Mouse (Mus musculus) testis, adult 2 months (tissue): Measurements from ENCODE around the gene Cog5. TPM values are rescaled to one million over a fixed set of nuclear protein-coding genes. Genes with fewer than 3 reads are reported as not detected.

Source experiments
- H3K27ac ChIP-seq: fragments of 200-500 bp; 2 replicates; pipeline ENCODE4 v1.5.1; 2012; ENCODE audit warnings: low read depth, low read length; ENCODE audit not compliant: control insufficient read depth, insufficient read depth
- H3K27me3 ChIP-seq: fragments of 200-500 bp; 2 replicates; pipeline ENCODE4 v1.6.1; 2012; ENCODE audit warnings: mild to moderate bottlenecking, low read length, moderate library complexity; ENCODE audit not compliant: control insufficient read depth, insufficient read depth
- H3K36me3 ChIP-seq: fragments of 200-500 bp; 2 replicates; pipeline ENCODE4 v1.6.1; 2012; ENCODE audit warnings: mild to moderate bottlenecking, low read length; ENCODE audit not compliant: control insufficient read depth, insufficient read depth
- H3K4me1 ChIP-seq: fragments of 200-500 bp; 2 replicates; pipeline ENCODE4 v1.6.1; 2012; ENCODE audit warnings: low read length; ENCODE audit not compliant: control insufficient read depth, insufficient read depth
- H3K4me3 ChIP-seq: fragments of 200-500 bp; 2 replicates; pipeline ENCODE4 v1.5.1; 2012; ENCODE audit warnings: low read depth, mild to moderate bottlenecking, low read length, moderate library complexity, mixed read lengths; ENCODE audit not compliant: control insufficient read depth
- CTCF ChIP-seq: fragments of 200-500 bp; IDR thresholded peaks from 2 replicates; pipeline ENCODE4 v1.5.1; 2012; ENCODE audit warnings: low read depth, mild to moderate bottlenecking, inconsistent platforms, low read length, moderate library complexity; ENCODE audit not compliant: control insufficient read depth, insufficient read depth, insufficient replicate concordance
- POLR2A ChIP-seq: fragments of 200-500 bp; IDR thresholded peaks from 2 replicates; pipeline ENCODE4 v1.6.1; 2012; ENCODE audit warnings: low read depth, mild to moderate bottlenecking, inconsistent platforms, low read length, moderate library complexity; ENCODE audit not compliant: control insufficient read depth
- polyA plus RNA-seq: library from polyadenylated mRNA; depleted of rRNA; stranded (reverse); fragments of >200 nt; gene quantifications from 2 replicates; pipeline ENCODE4 v1.2.3, GENCODE M21; 2012

The Cog5 gene
- polyA plus RNA-seq, 1 experiment, result 17.4 TPM

DNA sequence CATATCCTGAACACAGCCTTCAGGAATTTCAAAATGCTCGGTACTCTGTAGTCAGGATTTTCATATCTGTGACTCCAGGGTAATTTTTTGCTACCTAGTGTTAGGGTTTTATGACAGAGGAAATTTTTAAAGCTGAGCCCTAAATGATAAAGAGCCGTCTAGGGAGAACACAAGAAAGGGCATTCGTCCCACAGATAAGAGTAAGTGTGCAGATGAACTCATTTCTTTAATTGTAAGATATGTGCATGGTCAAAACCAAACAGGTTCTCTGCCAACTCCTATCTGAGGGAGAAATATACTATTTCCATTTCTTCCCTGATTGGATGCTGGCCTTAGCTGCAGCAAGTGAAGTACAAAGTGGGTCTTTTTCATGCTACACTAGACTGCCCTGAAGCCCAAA is 269.5 kb downstream of the Cog5 start:
- no peak for TF ChIP-seq CTCF
- no peak for TF ChIP-seq POLR2A
- Histone ChIP-seq H3K4me3 (no peak overlapping the region), H3K36me3 (peaks cover 2% of the 10 kb centered on the region; the same call in 1 of the 2 replicates), H3K27ac (no peak overlapping the region), H3K4me1 (no peaks in the 10 kb centered on the region), H3K27me3 (no peaks in the 10 kb centered on the region)

DNA sequence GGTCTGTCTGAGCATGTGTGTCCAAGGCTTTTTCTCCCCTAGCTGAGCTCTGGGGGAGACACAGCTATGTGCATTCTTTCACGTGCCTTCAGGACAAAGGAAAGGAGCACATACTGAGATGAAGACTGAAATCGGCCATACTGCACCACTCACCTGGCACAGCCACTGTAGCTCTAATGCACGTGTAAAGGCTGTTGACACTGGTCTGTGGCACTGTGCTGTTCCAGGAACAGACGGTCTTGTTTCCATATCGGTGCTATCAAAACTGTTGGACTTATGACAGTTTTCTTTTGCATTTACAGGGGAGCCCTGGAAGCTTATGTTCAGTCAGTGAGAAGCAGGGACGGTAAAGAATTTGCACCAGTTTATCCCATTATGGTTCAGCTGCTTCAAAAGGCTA is 270.7 kb downstream of the Cog5 start:
- Histone ChIP-seq H3K4me3 (no peak overlapping the region), H3K27ac (no peak overlapping the region), H3K36me3 (peaks cover 2% of the 10 kb centered on the region; the same call in 1 of the 2 replicates), H3K27me3 (no peaks in the 10 kb centered on the region), H3K4me1 (no peaks in the 10 kb centered on the region)
- TF ChIP-seq POLR2A (no peak), CTCF (no peak)

DNA sequence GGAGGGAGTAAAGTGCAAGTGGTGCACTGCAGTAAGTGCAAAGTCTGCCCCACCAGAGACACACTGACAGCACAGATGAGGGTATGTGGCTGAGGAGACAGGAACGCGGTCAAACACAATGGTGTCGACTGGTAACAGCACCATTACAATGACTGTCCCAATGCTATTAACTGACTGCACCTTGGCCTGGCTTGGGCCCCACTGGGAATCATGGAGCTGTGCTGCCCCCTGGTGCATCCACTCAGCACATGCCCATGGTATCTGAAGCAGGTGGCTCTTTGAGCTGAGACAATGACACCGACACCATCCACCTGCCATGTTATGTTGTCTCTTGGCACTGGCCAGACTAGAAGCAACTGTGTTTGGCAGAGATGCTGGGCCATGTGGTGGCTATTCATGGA is 272.0 kb downstream of the Cog5 start:
- H3K4me1 ChIP-seq, result no peaks in the 10 kb centered on the region
- no peak overlapping the region for H3K4me3 ChIP-seq
- H3K27ac ChIP-seq, result no peak overlapping the region
- H3K36me3 ChIP-seq, result peaks cover 2% of the 10 kb centered on the region; the same call in 1 of the 2 replicates
- peak; percentile 66; the same call in 1 of the 2 replicates for TF ChIP-seq CTCF
- TF ChIP-seq POLR2A, result no peak
- H3K27me3 ChIP-seq, result no peaks in the 10 kb centered on the region

DNA sequence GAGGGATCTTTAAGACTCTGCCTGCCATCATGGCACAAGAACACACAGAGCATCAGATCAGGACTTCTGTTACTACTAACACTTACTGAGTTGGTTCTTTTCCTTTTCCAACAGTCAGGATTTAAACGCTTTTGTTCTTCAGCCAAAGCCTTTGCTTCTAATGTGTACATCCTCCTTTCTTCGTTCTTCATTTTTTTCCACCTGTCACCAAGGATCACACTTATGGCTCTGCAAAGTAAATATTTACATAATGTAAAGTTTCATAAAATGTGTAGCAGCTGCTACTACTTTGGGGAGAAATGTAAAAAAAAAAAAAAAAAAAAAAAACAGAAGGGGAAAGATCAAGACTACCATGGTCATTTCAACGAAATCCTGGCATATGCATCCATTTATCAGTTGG is 273.8 kb downstream of the Cog5 start:
- Histone ChIP-seq H3K4me3 (no peak overlapping the region), H3K36me3 (peaks cover 2% of the 10 kb centered on the region; the same call in 1 of the 2 replicates)

DNA sequence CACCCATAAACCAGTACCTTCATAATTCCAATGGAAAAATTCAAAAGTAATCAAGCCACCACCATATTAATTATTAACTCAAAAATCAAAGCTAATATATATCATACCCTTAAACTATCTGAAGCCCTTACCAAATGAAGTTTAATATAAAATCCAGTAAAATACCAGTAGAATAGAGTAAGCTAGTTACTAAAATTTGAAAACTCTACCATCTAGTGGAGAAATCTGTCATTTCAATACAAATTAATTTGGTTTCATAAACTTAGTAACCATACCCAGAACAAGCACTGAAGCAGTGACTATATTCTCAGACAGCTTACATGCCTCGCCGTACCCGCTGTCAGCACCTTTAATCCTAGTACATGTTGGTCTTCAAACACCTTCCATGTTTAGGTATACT is 277.1 kb downstream of the Cog5 start:
- Histone ChIP-seq H3K4me1 (no peaks in the 10 kb centered on the region), H3K27me3 (no peaks in the 10 kb centered on the region), H3K36me3 (peaks cover 2% of the 10 kb centered on the region; the same call in 1 of the 2 replicates), H3K27ac (no peak overlapping the region), H3K4me3 (no peak overlapping the region)
- TF ChIP-seq CTCF, result no peak
- TF ChIP-seq POLR2A, result no peak

More for the DNA sequence above, 273.8 kb downstream of the Cog5 start:
- H3K27ac ChIP-seq, result no peak overlapping the region
- no peaks in the 10 kb centered on the region for H3K4me1 ChIP-seq
- no peaks in the 10 kb centered on the region for H3K27me3 ChIP-seq
- TF ChIP-seq CTCF (no peak), POLR2A (no peak)

DNA sequence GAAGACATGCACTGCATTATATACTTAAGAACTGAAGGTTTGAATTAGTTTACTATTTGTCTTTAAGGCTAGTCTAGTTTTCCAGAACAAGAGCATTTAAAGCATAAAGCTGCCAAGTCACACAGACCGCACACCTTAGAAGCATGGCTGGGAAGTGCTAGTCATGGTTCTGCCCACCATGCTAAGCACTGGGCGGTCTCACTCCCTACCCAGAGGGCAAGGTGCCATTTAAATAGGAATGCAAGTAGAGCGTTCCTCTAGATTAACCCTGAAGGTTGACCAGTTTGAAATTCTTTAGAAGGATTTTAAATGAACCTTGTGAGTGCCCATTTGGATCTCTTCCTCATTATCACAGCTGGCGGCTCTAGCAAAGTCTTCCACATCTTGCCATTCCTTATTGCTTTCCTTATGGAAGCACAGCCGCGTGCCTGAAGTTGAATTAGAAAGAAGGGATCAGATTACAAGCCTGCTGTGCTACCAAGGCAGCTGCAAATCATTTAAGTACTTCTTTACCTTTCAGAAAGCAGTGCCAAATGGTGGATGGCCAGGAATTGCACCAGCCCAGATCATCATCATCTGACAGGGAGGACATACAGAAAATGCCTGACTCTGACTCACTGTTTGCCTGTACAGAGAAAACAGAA is 282.1 kb downstream of the Cog5 start:
- no peak overlapping the region for H3K4me3 ChIP-seq
- H3K4me1 ChIP-seq, result no peaks in the 10 kb centered on the region
- peaks cover 2% of the 10 kb centered on the region; the same call in 1 of the 2 replicates for H3K36me3 ChIP-seq
- no peaks in the 10 kb centered on the region for H3K27me3 ChIP-seq
- no peak overlapping the region for H3K27ac ChIP-seq
- TF ChIP-seq CTCF (no peak), POLR2A (no peak)

DNA sequence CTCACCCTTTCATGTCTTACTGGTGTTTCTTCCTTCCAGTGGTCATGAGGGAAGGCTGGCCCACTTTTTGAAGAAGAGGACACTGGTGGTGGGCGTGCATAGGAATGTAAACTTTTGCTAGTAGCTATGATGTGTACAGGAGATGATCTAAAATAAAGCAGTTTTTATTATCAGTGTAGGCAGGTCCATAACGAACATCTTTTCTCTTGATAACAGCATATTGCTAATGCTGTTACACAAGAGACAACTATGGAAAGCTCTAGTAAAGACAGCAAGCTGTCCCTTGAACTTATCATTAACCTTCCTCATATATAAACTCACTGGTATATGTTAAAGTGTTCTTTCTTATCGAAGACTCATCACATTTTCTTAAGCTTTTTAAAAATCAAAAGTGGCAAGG is 282.9 kb downstream of the Cog5 start:
- no peak overlapping the region for H3K27ac ChIP-seq
- H3K4me3 ChIP-seq, result no peak overlapping the region
- H3K27me3 ChIP-seq, result no peaks in the 10 kb centered on the region
- TF ChIP-seq CTCF (no peak), POLR2A (no peak)
- H3K36me3 ChIP-seq, result peaks cover 2% of the 10 kb centered on the region; the same call in 1 of the 2 replicates
- no peaks in the 10 kb centered on the region for H3K4me1 ChIP-seq

DNA sequence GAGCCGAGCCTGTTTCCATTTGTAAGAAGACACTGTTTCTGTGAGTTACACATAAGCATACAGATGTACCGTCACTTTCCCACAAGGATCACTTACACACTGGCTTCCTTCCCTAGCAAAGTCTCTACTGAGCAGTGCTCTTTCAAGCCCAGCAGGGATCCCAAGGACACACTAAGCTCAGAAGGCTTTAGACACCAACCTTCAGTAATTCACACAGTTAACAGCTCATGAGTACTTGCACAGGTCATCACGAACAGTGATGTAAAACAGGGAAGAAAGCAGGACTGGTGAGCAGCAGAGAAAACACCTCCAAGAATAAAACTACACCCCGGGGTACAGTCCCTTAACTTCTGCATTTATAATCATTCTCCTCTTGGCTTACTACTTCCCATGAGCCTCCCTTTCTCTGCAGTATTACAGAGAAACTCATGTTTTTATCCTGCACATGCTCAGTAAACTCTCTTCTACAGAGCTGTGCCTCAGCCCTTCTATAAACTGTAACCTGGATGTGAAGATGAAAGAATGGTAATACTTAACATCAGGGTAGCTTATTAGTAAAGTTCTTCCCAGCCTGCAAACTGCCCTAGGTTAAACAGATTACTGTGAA is 283.8 kb downstream of the Cog5 start:
- no peak for TF ChIP-seq CTCF
- TF ChIP-seq POLR2A, result no peak
- Histone ChIP-seq H3K4me1 (no peaks in the 10 kb centered on the region), H3K36me3 (peaks cover 2% of the 10 kb centered on the region; the same call in 1 of the 2 replicates), H3K27me3 (no peaks in the 10 kb centered on the region), H3K4me3 (no peak overlapping the region), H3K27ac (no peak overlapping the region)
